Mouse (Mus musculus): ENCODE data around the gene Prdm2. TPM values are rescaled to one million over a fixed set of nuclear protein-coding genes. Genes with fewer than 3 reads are reported as not detected.

The Prdm2 gene
- polyA plus RNA-seq (2016; fragmentation: Nextera tagmentation; extraction: Ambion mirVana), result 15.2 and 16.0 TPM in 2 replicates

GRCm38 (mm10) chr4:143212341-143213174, at the start of gene Prdm2:
Gene Prdm2, minus strand, starts transcription at chr4:143212995.
- H3K36me3 ChIP-seq (replicated peaks), result peaks cover 6% of the 10 kb centered on the region; the same call in 1 of the 2 replicates
- peaks cover 30% of the 10 kb centered on the region for H3K4me1 ChIP-seq
- WGBS, result 3% methylated on average over 96 of the region's 96 CpGs
- H3K4me3 ChIP-seq, result peak within 1 kb of the TSS; percentile 94
- H3K27ac ChIP-seq, result peak within 1 kb of the TSS; percentile 98
- DNase-seq (ENCODE audit: extremely low spot score, low spot score), result peak; percentile 80
- no peaks in the 10 kb centered on the region for H3K9me3 ChIP-seq
- H3K27me3 ChIP-seq (ENCODE audit: poor library complexity, severe bottlenecking), result 0 out of 2 replicates have a peak, but pooled peaks cover 3% of the 10 kb centered on the region

- Histone ChIP-seq H3K4me3 (no peak overlapping the region), H3K27me3 (ENCODE audit: poor library complexity, severe bottlenecking) (no peaks in the 10 kb centered on the region), H3K9me3 (no peaks in the 10 kb centered on the region), H3K36me3 (replicated peaks) (no peaks in the 10 kb centered on the region), H3K27ac (no peak overlapping the region), H3K4me1 (peaks cover 21% of the 10 kb centered on the region)
- 69% methylated on average over 8 of the region's 8 CpGs for WGBS
- no peak for DNase-seq (ENCODE audit: extremely low spot score, low spot score)
Observed at GRCm38 (mm10) chr4:143259718-143260349, 47.0 kb upstream of the Prdm2 start.

GRCm38 (mm10) chr4:143258517-143258916, 45.7 kb upstream of the Prdm2 start:
- H3K4me1 ChIP-seq, result peaks cover 21% of the 10 kb centered on the region
- peak; percentile 83 for DNase-seq (ENCODE audit: extremely low spot score, low spot score)
- peak overlapping the region; percentile 20 for H3K4me3 ChIP-seq
- WGBS, result 34% methylated on average over 19 of the region's 19 CpGs
- H3K9me3 ChIP-seq, result no peaks in the 10 kb centered on the region
- no peaks in the 10 kb centered on the region for H3K36me3 ChIP-seq (replicated peaks)
- H3K27ac ChIP-seq, result no peak overlapping the region
- H3K27me3 ChIP-seq (ENCODE audit: poor library complexity, severe bottlenecking), result no peaks in the 10 kb centered on the region

- no peaks in the 10 kb centered on the region for H3K36me3 ChIP-seq (replicated peaks)
- no peak overlapping the region for H3K27ac ChIP-seq
- no peaks in the 10 kb centered on the region for H3K9me3 ChIP-seq
- no peak for DNase-seq (ENCODE audit: extremely low spot score, low spot score)
- no peak overlapping the region for H3K4me3 ChIP-seq
- H3K4me1 ChIP-seq, result peaks cover 21% of the 10 kb centered on the region
- H3K27me3 ChIP-seq (ENCODE audit: poor library complexity, severe bottlenecking), result no peaks in the 10 kb centered on the region
- 61% methylated on average over 6 of the region's 6 CpGs for WGBS
Observed at GRCm38 (mm10) chr4:143257971-143258370, 45.2 kb upstream of the Prdm2 start.

GRCm38 (mm10) chr4:143255541-143255940, 42.7 kb upstream of the Prdm2 start:
- H3K9me3 ChIP-seq, result 0 out of 2 replicates have a peak, but pooled peaks cover 3% of the 10 kb centered on the region
- H3K27ac ChIP-seq, result no peak overlapping the region
- no peaks in the 10 kb centered on the region for H3K36me3 ChIP-seq (replicated peaks)
- no peak overlapping the region for H3K4me3 ChIP-seq
- DNase-seq (ENCODE audit: extremely low spot score, low spot score), result no peak
- WGBS, result 91% methylated on average over 8 of the region's 8 CpGs
- H3K4me1 ChIP-seq, result peaks cover 21% of the 10 kb centered on the region
- H3K27me3 ChIP-seq (ENCODE audit: poor library complexity, severe bottlenecking), result no peaks in the 10 kb centered on the region

GRCm38 (mm10) chr4:143253356-143253755, 40.6 kb upstream of the Prdm2 start:
- 87% methylated on average over 1 of the region's 1 CpGs for WGBS
- peaks cover 2% of the 10 kb centered on the region for H3K4me1 ChIP-seq
- no peak for DNase-seq (ENCODE audit: extremely low spot score, low spot score)
- H3K27ac ChIP-seq, result no peak overlapping the region
- no peaks in the 10 kb centered on the region for H3K27me3 ChIP-seq (ENCODE audit: poor library complexity, severe bottlenecking)
- 0 out of 2 replicates have a peak, but pooled peaks cover 3% of the 10 kb centered on the region for H3K9me3 ChIP-seq
- H3K4me3 ChIP-seq, result no peak overlapping the region
- no peaks in the 10 kb centered on the region for H3K36me3 ChIP-seq (replicated peaks)

- 0 out of 2 replicates have a peak, but pooled peaks cover 3% of the 10 kb centered on the region for H3K9me3 ChIP-seq
- H3K4me1 ChIP-seq, result no peaks in the 10 kb centered on the region
- no peak for DNase-seq (ENCODE audit: extremely low spot score, low spot score)
- no peaks in the 10 kb centered on the region for H3K27me3 ChIP-seq (ENCODE audit: poor library complexity, severe bottlenecking)
- no peaks in the 10 kb centered on the region for H3K36me3 ChIP-seq (replicated peaks)
- no peak overlapping the region for H3K27ac ChIP-seq
- no peak overlapping the region for H3K4me3 ChIP-seq
- 81% methylated on average over 5 of the region's 5 CpGs for WGBS
Observed at GRCm38 (mm10) chr4:143248050-143248449, 35.3 kb upstream of the Prdm2 start.

GRCm38 (mm10) chr4:143241294-143241693, 28.5 kb upstream of the Prdm2 start:
- Histone ChIP-seq H3K4me1 (peaks cover 5% of the 10 kb centered on the region), H3K27ac (no peak overlapping the region), H3K27me3 (ENCODE audit: poor library complexity, severe bottlenecking) (no peaks in the 10 kb centered on the region), H3K4me3 (no peak overlapping the region), H3K9me3 (no peaks in the 10 kb centered on the region), H3K36me3 (replicated peaks) (no peaks in the 10 kb centered on the region)
- WGBS, result 85% methylated on average over 9 of the region's 9 CpGs
- DNase-seq (ENCODE audit: extremely low spot score, low spot score), result no peak

- H3K27me3 ChIP-seq (ENCODE audit: poor library complexity, severe bottlenecking), result no peaks in the 10 kb centered on the region
- H3K4me1 ChIP-seq, result peaks cover 5% of the 10 kb centered on the region
- H3K36me3 ChIP-seq (replicated peaks), result no peaks in the 10 kb centered on the region
- peaks cover under 1% of the 10 kb centered on the region; the same call in 1 of the 2 replicates for H3K9me3 ChIP-seq
- DNase-seq (ENCODE audit: extremely low spot score, low spot score), result no peak
- no peak overlapping the region for H3K27ac ChIP-seq
- H3K4me3 ChIP-seq, result no peak overlapping the region
- WGBS, result 92% methylated on average over 9 of the region's 9 CpGs
Observed at GRCm38 (mm10) chr4:143239615-143240201, 26.9 kb upstream of the Prdm2 start.

- Histone ChIP-seq H3K27ac (no peak overlapping the region), H3K36me3 (replicated peaks) (no peaks in the 10 kb centered on the region), H3K4me3 (no peak overlapping the region), H3K4me1 (peaks cover 5% of the 10 kb centered on the region), H3K9me3 (peaks cover 5% of the 10 kb centered on the region; the same call in 1 of the 2 replicates), H3K27me3 (ENCODE audit: poor library complexity, severe bottlenecking) (no peaks in the 10 kb centered on the region)
- DNase-seq (ENCODE audit: extremely low spot score, low spot score), result no peak
- WGBS, result 92% methylated on average over 5 of the region's 5 CpGs
Observed at GRCm38 (mm10) chr4:143239117-143239516, 26.3 kb upstream of the Prdm2 start.

GRCm38 (mm10) chr4:143238241-143239031, 25.6 kb upstream of the Prdm2 start:
- peaks cover 5% of the 10 kb centered on the region for H3K4me1 ChIP-seq
- no peak for DNase-seq (ENCODE audit: extremely low spot score, low spot score)
- H3K27me3 ChIP-seq (ENCODE audit: poor library complexity, severe bottlenecking), result no peaks in the 10 kb centered on the region
- H3K9me3 ChIP-seq, result peaks cover 5% of the 10 kb centered on the region; the same call in 1 of the 2 replicates
- H3K36me3 ChIP-seq (replicated peaks), result no peaks in the 10 kb centered on the region
- 33% methylated on average over 23 of the region's 23 CpGs for WGBS
- no peak overlapping the region for H3K27ac ChIP-seq
- H3K4me3 ChIP-seq, result no peak overlapping the region

- WGBS, result 91% methylated on average over 10 of the region's 10 CpGs
Observed at GRCm38 (mm10) chr4:143231790-143232422, 19.1 kb upstream of the Prdm2 start.

More at GRCm38 (mm10) chr4:143231790-143232422, 19.1 kb upstream of the Prdm2 start:
- DNase-seq (ENCODE audit: extremely low spot score, low spot score), result no peak
- Histone ChIP-seq H3K27ac (no peak overlapping the region), H3K4me1 (no peaks in the 10 kb centered on the region), H3K4me3 (no peak overlapping the region), H3K9me3 (peaks cover 5% of the 10 kb centered on the region; the same call in 1 of the 2 replicates), H3K36me3 (replicated peaks) (no peaks in the 10 kb centered on the region), H3K27me3 (ENCODE audit: poor library complexity, severe bottlenecking) (no peaks in the 10 kb centered on the region)

Measured in forebrain, embryonic 10.5 days (tissue).